Mouse (Mus musculus) G1E (cell line): ENCODE measurements around the gene Sbf2.

Experiments used
- CTCF ChIP-seq: IDR thresholded peaks from 2 replicates; pipeline ENCODE4 v1.5.1; 2012; ENCODE audit warnings: low read depth, low read length, inconsistent platforms, mixed read lengths
- GATA1 ChIP-seq: IDR thresholded peaks from 2 replicates; pipeline ENCODE4 v1.6.1; 2012; ENCODE audit warnings: borderline replicate concordance, low read length, inconsistent platforms, mixed read lengths

DNA sequence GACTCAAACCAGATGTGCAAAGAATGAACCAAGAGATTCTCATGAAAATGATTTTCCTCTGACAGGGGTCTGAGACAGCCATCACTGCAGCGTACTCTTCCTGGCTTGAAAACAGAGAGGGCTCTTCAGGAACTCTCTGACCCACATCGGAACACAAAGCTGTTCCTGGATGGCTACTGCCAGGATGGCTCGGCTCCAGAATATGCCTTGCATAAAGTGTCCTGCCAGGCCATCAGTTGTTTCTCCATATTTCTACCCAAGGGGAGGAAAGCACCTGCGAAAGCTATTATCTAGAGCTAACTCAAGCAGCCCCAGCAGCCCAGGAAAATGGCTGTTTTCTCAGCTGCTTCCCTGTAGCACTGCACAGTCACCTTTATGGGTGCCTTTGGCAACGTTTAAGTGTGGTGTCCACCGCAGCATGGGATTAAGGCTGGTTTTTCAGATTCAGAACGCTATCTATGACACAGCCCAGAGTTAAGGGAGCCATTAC lies 300.3 kb downstream of the Sbf2 start:
- TF ChIP-seq CTCF = no peak
- TF ChIP-seq GATA1 = no peak
